ENCODE assay signal across 9 mouse cellular contexts in genomic region chr1:74084752-74085151, GRCm38 (mm10). TPM values are rescaled to one million over a fixed set of nuclear protein-coding genes. Genes with fewer than 3 reads are reported as not detected.
DNase-seq lines count a peak whose midpoint lies in the region; ATAC-seq and TF ChIP-seq lines count a peak whose summit lies in the region.
"Had no signal": no experiment of that assay in that cellular context is flagged by ENCODE, and none has a peak within 500 bp of the region (broad histone marks: within the 10 kb centered on the region; RNA-seq: fewer than 3 reads in every experiment).

No protein-coding gene starts in this region.

- DNase-seq in hindbrain, embryonic 10.5 days (ENCODE audit: low spot score): no peak
- no peak for DNase-seq in spleen, adult 2 months (ENCODE audit: low read depth in 1 of 2, low spot score in 2 of 2)
- no peak for DNase-seq in spleen, postnatal 14 days (ENCODE audit: low spot score in 2 of 2)
- peak; percentile 76 for DNase-seq in stomach, postnatal 0 days (ENCODE audit: low spot score)
- DNase-seq in thymus, postnatal 36 days: no peak
- DNase-seq: cerebellum, adult 9-11 months; right cerebral cortex, postnatal 4 days had no signal

- H3K36me3 ChIP-seq in hindbrain, embryonic 10.5 days: no peaks in the 10 kb centered on the region
- H3K36me3 ChIP-seq in hindbrain, embryonic 13.5 days: no peaks in the 10 kb centered on the region
- no peaks in the 10 kb centered on the region for H3K36me3 ChIP-seq in spleen, adult 2 months (ENCODE audit: control insufficient read depth, insufficient read depth, low read length)
- no peaks in the 10 kb centered on the region for H3K36me3 ChIP-seq in stomach, postnatal 0 days (ENCODE audit: control insufficient read depth, insufficient read depth, low read length)

- no peak for ATAC-seq in hindbrain, embryonic 13.5 days (ENCODE audit: low FRiP score)
- peak; percentile 62 for ATAC-seq in stomach, postnatal 0 days (ENCODE audit: low FRiP score, low TSS enrichment)

- no peak overlapping the region for H3K4me3 ChIP-seq in hindbrain, embryonic 10.5 days
- H3K4me3 ChIP-seq in hindbrain, embryonic 13.5 days: no peak overlapping the region
- H3K4me3 ChIP-seq in spleen, adult 2 months (ENCODE audit: extremely low read depth, insufficient read depth, insufficient read length): no peak overlapping the region
- H3K4me3 ChIP-seq in embryonic fibroblast, embryonic 13.5 days (ENCODE audit: insufficient read depth, low read length): no peak overlapping the region
- no peak overlapping the region for H3K4me3 ChIP-seq in stomach, postnatal 0 days (ENCODE audit: low read depth, low read length)

- H3K4me2 ChIP-seq in hindbrain, embryonic 13.5 days: no peak overlapping the region
- H3K4me2 ChIP-seq in stomach, postnatal 0 days (replicated peaks; ENCODE audit: low read depth): no peak overlapping the region

- WGBS in hindbrain, embryonic 10.5 days: 51% methylated on average over 5 of the region's 5 CpGs
- 38% methylated on average over 5 of the region's 5 CpGs for WGBS in hindbrain, embryonic 13.5 days
- 70% methylated on average over 5 of the region's 5 CpGs for whole genome bisulfite sequencing in spleen, adult 2 months
- 36% methylated on average over 5 of the region's 5 CpGs for WGBS in stomach, postnatal 0 days

- H3K9me3 ChIP-seq in hindbrain, embryonic 10.5 days: no peaks in the 10 kb centered on the region
- no peaks in the 10 kb centered on the region for H3K9me3 ChIP-seq in hindbrain, embryonic 13.5 days
- no peaks in the 10 kb centered on the region for H3K9me3 ChIP-seq in stomach, postnatal 0 days (ENCODE audit: control insufficient read depth, low read length)

- peaks cover 12% of the 10 kb centered on the region; the same call in 1 of the 2 replicates for H3K27me3 ChIP-seq in hindbrain, embryonic 10.5 days (ENCODE audit: insufficient read depth, poor library complexity, severe bottlenecking)
- H3K27me3 ChIP-seq in hindbrain, embryonic 13.5 days: no peaks in the 10 kb centered on the region
- H3K27me3 ChIP-seq in spleen, adult 2 months (ENCODE audit: control insufficient read depth, insufficient read depth, low read length): no peaks in the 10 kb centered on the region
- no peaks in the 10 kb centered on the region for H3K27me3 ChIP-seq in stomach, postnatal 0 days (ENCODE audit: control insufficient read depth, insufficient read depth, low read length)

- peak overlapping the region; percentile 73 for H3K27ac ChIP-seq in hindbrain, embryonic 10.5 days
- H3K27ac ChIP-seq in hindbrain, embryonic 13.5 days: no peak overlapping the region
- peak overlapping the region; percentile 58 for H3K27ac ChIP-seq in spleen, adult 2 months (ENCODE audit: insufficient read depth, low read length)
- peak overlapping the region; percentile 58 for H3K27ac ChIP-seq in embryonic fibroblast, embryonic 13.5 days (ENCODE audit: insufficient read depth, low read length)
- peak overlapping the region; percentile 82 for H3K27ac ChIP-seq in stomach, postnatal 0 days (replicated peaks)

- no peak for TF ChIP-seq POLR2A in spleen, adult 2 months (IDR thresholded peaks at IDR 0.05; ENCODE audit: low read depth, low read length)
- peak; percentile 26; the same call in 1 of the 2 replicates for TF ChIP-seq POLR2A in embryonic fibroblast, embryonic 13.5 days (IDR thresholded peaks at IDR 0.05; ENCODE audit: low read depth, low read length)

- TF ChIP-seq EP300 in stomach, postnatal 0 days (optimal IDR thresholded peaks at IDR 0.05): no peak

- TF ChIP-seq CTCF in spleen, adult 2 months (IDR thresholded peaks at IDR 0.05; ENCODE audit: extremely low read depth, insufficient read depth, insufficient read length, insufficient replicate concordance): no peak
- TF ChIP-seq CTCF in embryonic fibroblast, embryonic 13.5 days (IDR thresholded peaks at IDR 0.05; ENCODE audit: borderline replicate concordance, insufficient read depth, low read length): no peak
- no peak for TF ChIP-seq CTCF in stomach, postnatal 0 days (IDR thresholded peaks at IDR 0.05; ENCODE audit: low read depth)

- H3K4me1 ChIP-seq in hindbrain, embryonic 10.5 days (replicated peaks): peaks cover 67% of the 10 kb centered on the region
- H3K4me1 ChIP-seq in hindbrain, embryonic 13.5 days (replicated peaks): peaks cover 27% of the 10 kb centered on the region
- peaks cover 8% of the 10 kb centered on the region; the same call in 1 of the 2 replicates for H3K4me1 ChIP-seq in spleen, adult 2 months (ENCODE audit: control insufficient read depth, insufficient read depth, insufficient read length)
- peaks cover 6% of the 10 kb centered on the region for H3K4me1 ChIP-seq in embryonic fibroblast, embryonic 13.5 days (ENCODE audit: control insufficient read depth, insufficient read depth, low read length)
- H3K4me1 ChIP-seq in stomach, postnatal 0 days (replicated peaks; ENCODE audit: control insufficient read depth, insufficient read depth): peaks cover 3% of the 10 kb centered on the region

- no peak overlapping the region for H3K9ac ChIP-seq in hindbrain, embryonic 13.5 days
- peak overlapping the region; percentile 41; the same call in 1 of the 2 replicates for H3K9ac ChIP-seq in stomach, postnatal 0 days (ENCODE audit: low read length)

RNA-seq across cellular contexts. Expression of gene Tns1, which starts 39.5 kb away (rescaled TPM):
- polyA plus RNA-seq in hindbrain, embryonic 10.5 days (2016; fragmentation: Nextera tagmentation; extraction: Ambion mirVana): 15.1 and 15.3 TPM in 2 replicates
- polyA plus RNA-seq in hindbrain, embryonic 13.5 days (2015; fragmentation: Nextera tagmentation; extraction: Ambion mirVana): 10.3 and 13.0 TPM in 2 replicates
- 80.4 and 102 TPM in 2 replicates for polyA plus RNA-seq in spleen, adult 2 months (2012; rRNA removed)
- 122 and 198 TPM in 2 replicates for polyA plus RNA-seq in embryonic fibroblast, embryonic 13.5 days (2011; ENCODE audit: insufficient read length, low read depth, missing spikeins)
- polyA plus RNA-seq in stomach, postnatal 0 days (2015; fragmentation: Nextera tagmentation; extraction: Ambion mirVana): 28.8 and 32.7 TPM in 2 replicates

RNA-seq across cellular contexts. Expression of gene Rufy4, which starts 40.6 kb away (rescaled TPM):
- 0.31 and 0.37 TPM in 2 replicates for polyA plus RNA-seq in hindbrain, embryonic 10.5 days (2016; fragmentation: Nextera tagmentation; extraction: Ambion mirVana)
- 0.57 and 0.60 TPM in 2 replicates for polyA plus RNA-seq in hindbrain, embryonic 13.5 days (2015; fragmentation: Nextera tagmentation; extraction: Ambion mirVana)
- polyA plus RNA-seq in spleen, adult 2 months (2012; rRNA removed): 0.41 and 0.67 TPM in 2 replicates
- polyA plus RNA-seq in embryonic fibroblast, embryonic 13.5 days (2011; ENCODE audit: insufficient read length, low read depth, missing spikeins): 0.56 TPM in 1 of 2 replicates, not detected in the other
- 0.13 and 0.19 TPM in 2 replicates for polyA plus RNA-seq in stomach, postnatal 0 days (2015; fragmentation: Nextera tagmentation; extraction: Ambion mirVana)
